Mouse (Mus musculus): ENCODE data around the gene Tnfrsf19. TPM values are rescaled to one million over a fixed set of nuclear protein-coding genes. Genes with fewer than 3 reads are reported as not detected.

Gene Tnfrsf19
- 13.2 and 28.2 TPM in 2 replicates for total RNA-seq (2012; rRNA removed)

GRCm38 (mm10) chr14:61046091-61046681 lies at the start of gene Tnfrsf19:
Gene Tnfrsf19 (minus strand): TSS chr14:61046490.
- TF ChIP-seq MAFK (IDR thresholded peaks at IDR 0.05; ENCODE audit: insufficient read depth, low read depth, low read length): no peak
- no peak for TF ChIP-seq ZC3H11A (IDR thresholded peaks at IDR 0.05; ENCODE audit: borderline replicate concordance, low read depth, low read length)
- TF ChIP-seq HCFC1 (IDR thresholded peaks at IDR 0.05; ENCODE audit: borderline replicate concordance, insufficient read depth, low read length): no peak
- TF ChIP-seq CHD2 (IDR thresholded peaks at IDR 0.05; ENCODE audit: low read depth, low read length): no peak
- TF ChIP-seq ZNF384 (IDR thresholded peaks at IDR 0.05; ENCODE audit: low read depth, low read length): no peak
- peak; percentile 63 for DNase-seq (ENCODE audit: low read depth, low spot score)
- peak within 1 kb of the TSS; percentile 41 to 64 for H3K4me3 ChIP-seq (ENCODE audit: insufficient read depth in 1 of 2, low read depth in 1 of 2, low read length in 2 of 2, poor library complexity in 1 of 2, severe bottlenecking in 1 of 2)
- H3K9ac ChIP-seq (ENCODE audit: insufficient read depth, low read depth, low read length, poor library complexity, severe bottlenecking): peak within 1 kb of the TSS; percentile 41
- peaks cover 2 to 7% of the 10 kb centered on the region in 2 experiments; a peak in 3 of 4 replicates for H3K4me1 ChIP-seq (ENCODE audit: control insufficient read depth in 2 of 2, insufficient read depth in 2 of 2, low read length in 2 of 2, poor library complexity in 1 of 2)
- in situ Hi-C loops (cut with MboI; ENCODE audit: low sequenced_read_pairs in 2 of 2, unreplicated experiment in 2 of 2): no loop called here
- no peaks in the 10 kb centered on the region for H3K36me3 ChIP-seq (ENCODE audit: control insufficient read depth, insufficient read depth, low read length, poor library complexity, severe bottlenecking)
- no peaks in the 10 kb centered on the region for H3K9me3 ChIP-seq (ENCODE audit: control insufficient read depth, insufficient read depth, low read depth, low read length)
- H3K27ac ChIP-seq (ENCODE audit: insufficient read depth, low read depth, low read length, poor library complexity, severe bottlenecking): no peak within 1 kb of the TSS

GRCm38 (mm10) chr14:61092073-61092472 lies 45.8 kb upstream of the Tnfrsf19 start:
- in situ Hi-C loops (cut with MboI; ENCODE audit: low sequenced_read_pairs in 2 of 2, unreplicated experiment in 2 of 2): loop anchor here in 1 of 2 experiments (25.0 kb wide), 1 partner anchor 580 kb away; no protein-coding TSS in a partner anchor
- H3K36me3 ChIP-seq (ENCODE audit: control insufficient read depth, insufficient read depth, low read length, poor library complexity, severe bottlenecking): no peaks in the 10 kb centered on the region
- no peak for TF ChIP-seq ZC3H11A (IDR thresholded peaks at IDR 0.05; ENCODE audit: borderline replicate concordance, low read depth, low read length)
- TF ChIP-seq CHD2 (IDR thresholded peaks at IDR 0.05; ENCODE audit: low read depth, low read length): no peak
- TF ChIP-seq HCFC1 (IDR thresholded peaks at IDR 0.05; ENCODE audit: borderline replicate concordance, insufficient read depth, low read length): no peak
- no peak for TF ChIP-seq MAFK (IDR thresholded peaks at IDR 0.05; ENCODE audit: insufficient read depth, low read depth, low read length)
- no peak for TF ChIP-seq ZNF384 (IDR thresholded peaks at IDR 0.05; ENCODE audit: low read depth, low read length)
- DNase-seq (ENCODE audit: low read depth, low spot score): no peak
- H3K9me3 ChIP-seq (ENCODE audit: control insufficient read depth, insufficient read depth, low read depth, low read length): no peaks in the 10 kb centered on the region
- no peak overlapping the region for H3K27ac ChIP-seq (ENCODE audit: insufficient read depth, low read depth, low read length, poor library complexity, severe bottlenecking)
- H3K4me3 ChIP-seq (ENCODE audit: insufficient read depth in 1 of 2, low read depth in 1 of 2, low read length in 2 of 2, poor library complexity in 1 of 2, severe bottlenecking in 1 of 2): no peak overlapping the region
- no peak overlapping the region for H3K9ac ChIP-seq (ENCODE audit: insufficient read depth, low read depth, low read length, poor library complexity, severe bottlenecking)
- H3K4me1 ChIP-seq (ENCODE audit: control insufficient read depth in 2 of 2, insufficient read depth in 2 of 2, low read length in 2 of 2, poor library complexity in 1 of 2): no peaks in the 10 kb centered on the region

GRCm38 (mm10) chr14:61090955-61091354 lies 44.7 kb upstream of the Tnfrsf19 start:
- no peak overlapping the region for H3K27ac ChIP-seq (ENCODE audit: insufficient read depth, low read depth, low read length, poor library complexity, severe bottlenecking)
- no peak overlapping the region for H3K9ac ChIP-seq (ENCODE audit: insufficient read depth, low read depth, low read length, poor library complexity, severe bottlenecking)

GRCm38 (mm10) chr14:61088187-61088586 lies 41.9 kb upstream of the Tnfrsf19 start:
- Histone ChIP-seq H3K36me3 (ENCODE audit: control insufficient read depth, insufficient read depth, low read length, poor library complexity, severe bottlenecking) (no peaks in the 10 kb centered on the region), H3K4me1 (ENCODE audit: control insufficient read depth in 2 of 2, insufficient read depth in 2 of 2, low read length in 2 of 2, poor library complexity in 1 of 2) (no peaks in the 10 kb centered on the region), H3K9me3 (ENCODE audit: control insufficient read depth, insufficient read depth, low read depth, low read length) (no peaks in the 10 kb centered on the region), H3K4me3 (ENCODE audit: insufficient read depth in 1 of 2, low read depth in 1 of 2, low read length in 2 of 2, poor library complexity in 1 of 2, severe bottlenecking in 1 of 2) (no peak overlapping the region), H3K27ac (ENCODE audit: insufficient read depth, low read depth, low read length, poor library complexity, severe bottlenecking) (no peak overlapping the region), H3K9ac (ENCODE audit: insufficient read depth, low read depth, low read length, poor library complexity, severe bottlenecking) (no peak overlapping the region)
- in situ Hi-C loops (cut with MboI; ENCODE audit: low sequenced_read_pairs in 2 of 2, unreplicated experiment in 2 of 2): loop anchor here in 1 of 2 experiments (25.0 kb wide), 1 partner anchor 576 kb away; no protein-coding TSS in a partner anchor
- TF ChIP-seq HCFC1 (IDR thresholded peaks at IDR 0.05; ENCODE audit: borderline replicate concordance, insufficient read depth, low read length) (no peak), MAFK (IDR thresholded peaks at IDR 0.05; ENCODE audit: insufficient read depth, low read depth, low read length) (no peak), CHD2 (IDR thresholded peaks at IDR 0.05; ENCODE audit: low read depth, low read length) (no peak), ZNF384 (IDR thresholded peaks at IDR 0.05; ENCODE audit: low read depth, low read length) (no peak), ZC3H11A (IDR thresholded peaks at IDR 0.05; ENCODE audit: borderline replicate concordance, low read depth, low read length) (no peak)
- no peak for DNase-seq (ENCODE audit: low read depth, low spot score)

More at GRCm38 (mm10) chr14:61090955-61091354, 44.7 kb upstream of the Tnfrsf19 start:
- no peaks in the 10 kb centered on the region for H3K9me3 ChIP-seq (ENCODE audit: control insufficient read depth, insufficient read depth, low read depth, low read length)
- H3K36me3 ChIP-seq (ENCODE audit: control insufficient read depth, insufficient read depth, low read length, poor library complexity, severe bottlenecking): no peaks in the 10 kb centered on the region
- in situ Hi-C loops (cut with MboI; ENCODE audit: low sequenced_read_pairs in 2 of 2, unreplicated experiment in 2 of 2): loop anchor here in 1 of 2 experiments (25.0 kb wide), 1 partner anchor 579 kb away; no protein-coding TSS in a partner anchor
- H3K4me1 ChIP-seq (ENCODE audit: control insufficient read depth in 2 of 2, insufficient read depth in 2 of 2, low read length in 2 of 2, poor library complexity in 1 of 2): no peaks in the 10 kb centered on the region
- DNase-seq (ENCODE audit: low read depth, low spot score): no peak
- H3K4me3 ChIP-seq (ENCODE audit: insufficient read depth in 1 of 2, low read depth in 1 of 2, low read length in 2 of 2, poor library complexity in 1 of 2, severe bottlenecking in 1 of 2): no peak overlapping the region
- TF ChIP-seq ZC3H11A (IDR thresholded peaks at IDR 0.05; ENCODE audit: borderline replicate concordance, low read depth, low read length): no peak
- no peak for TF ChIP-seq MAFK (IDR thresholded peaks at IDR 0.05; ENCODE audit: insufficient read depth, low read depth, low read length)
- TF ChIP-seq CHD2 (IDR thresholded peaks at IDR 0.05; ENCODE audit: low read depth, low read length): no peak
- TF ChIP-seq HCFC1 (IDR thresholded peaks at IDR 0.05; ENCODE audit: borderline replicate concordance, insufficient read depth, low read length): no peak
- no peak for TF ChIP-seq ZNF384 (IDR thresholded peaks at IDR 0.05; ENCODE audit: low read depth, low read length)

All from ES-E14 (cell line).